Mouse (Mus musculus): Measurements from ENCODE around the gene Nceh1.

GRCm38 (mm10) chr3:27317288-27318024, 134.7 kb downstream of the Nceh1 start:
- TF ChIP-seq POLR2A (IDR thresholded peaks at IDR 0.05; ENCODE audit: control insufficient read depth in 1 of 2, insufficient read depth in 1 of 2, low read depth in 1 of 2, low read length in 2 of 2, poor library complexity in 1 of 2), result no peak
- TF ChIP-seq TAL1 (IDR thresholded peaks at IDR 0.05; ENCODE audit: low read length), result no peak
- no peak for TF ChIP-seq CTCF (IDR thresholded peaks at IDR 0.05 in 2 of 3, conservative IDR thresholded peaks at IDR 0.05 in 1 of 3; ENCODE audit: control insufficient read depth in 1 of 3, insufficient read depth in 1 of 3, low read depth in 2 of 3, low read length in 3 of 3, poor library complexity in 1 of 3, severe bottlenecking in 1 of 3)
- TF ChIP-seq ZC3H11A (IDR thresholded peaks at IDR 0.05; ENCODE audit: low read depth, low read length), result no peak
- TF ChIP-seq ETS1 (IDR thresholded peaks at IDR 0.05; ENCODE audit: low read depth, low read length), result no peak
- no peak for TF ChIP-seq MEF2A (IDR thresholded peaks at IDR 0.05; ENCODE audit: extremely low read depth, insufficient replicate concordance, low read depth, low read length, poor library complexity, severe bottlenecking)
- TF ChIP-seq POLR2AphosphoS2 (IDR thresholded peaks at IDR 0.05; ENCODE audit: low read length), result no peak
- no peak for TF ChIP-seq CHD2 (IDR thresholded peaks at IDR 0.05; ENCODE audit: low read length)
- no peak for TF ChIP-seq BHLHE40 (IDR thresholded peaks at IDR 0.05; ENCODE audit: borderline replicate concordance, low read depth, low read length)
- TF ChIP-seq SIN3A (IDR thresholded peaks at IDR 0.05; ENCODE audit: low read length), result no peak
- no peak for TF ChIP-seq MXI1 (IDR thresholded peaks at IDR 0.05; ENCODE audit: low read depth, low read length)
- no peak for TF ChIP-seq GATA1 (IDR thresholded peaks at IDR 0.05; ENCODE audit: low read depth, low read length)
- TF ChIP-seq NRF1 (IDR thresholded peaks at IDR 0.05; ENCODE audit: insufficient read depth, low read depth, low read length, poor library complexity, severe bottlenecking), result no peak

Data from MEL (cell line).